Mouse (Mus musculus) embryonic stem cell, embryonic (primary cell): ENCODE data around the gene Nfix.

Source experiments
- CTCF ChIA-PET, 4 experiments: fragments of 300-600 bp in 2 of 4; fragments of 350-600 bp in 2 of 4; sonication (Branson Sonifier 250); formaldehyde crosslinking; loops; one replicate each; lab custom pipeline; 2022; ENCODE audit warnings: inconsistent platforms in 2 of 4; lab: Charles Lee
- POLR2A ChIA-PET, 4 experiments: fragments of 300-600 bp in 2 of 4; fragments of 350-600 bp in 2 of 4; sonication (Branson Sonifier 250); formaldehyde crosslinking; loops; one replicate each; lab custom pipeline; 2022; ENCODE audit warnings: antibody characterized with exemption in 4 of 4, inconsistent platforms in 1 of 4; lab: Charles Lee

Nfix gene

GRCm38 (mm10) chr8:84738266-84738665 is 61.9 kb downstream of the Nfix start:
- CTCF ChIA-PET = interaction anchor here (0.9 to 5.3 kb wide), 60 partner anchors 8 to 699 kb away, joined by 3 to 101 read pairs (median 6); partner anchors contain the start of genes G430095P16Rik (in 2 of the 4), Calr (in 1 of the 4), Dand5 (in 1 of the 4) and Gcdh (in 1 of the 4)
- POLR2A ChIA-PET = interaction anchor here (0.8 to 2.1 kb wide), 24 partner anchors 8 to 108 kb away, joined by 3 to 19 read pairs (median 4); partner anchors contain the start of genes Calr (in 1 of the 4), G430095P16Rik (in 1 of the 4) and Ier2 (in 1 of the 4)

- CTCF ChIA-PET = interaction anchor here (0.6 to 5.3 kb wide), 103 partner anchors 8 to 885 kb away, joined by 3 to 101 read pairs (median 4); partner anchors contain the start of genes Dand5 (in 2 of the 4), G430095P16Rik (in 2 of the 4), Calr (in 1 of the 4) and Gadd45gip1 (in 1 of the 4)
- POLR2A ChIA-PET = interaction anchor here (0.6 to 2.1 kb wide), 38 partner anchors 8 to 177 kb away, joined by 3 to 19 read pairs (median 4); partner anchors contain the start of genes Calr (in 2 of the 4), Farsa (in 1 of the 4), G430095P16Rik (in 1 of the 4) and Ier2 (in 1 of the 4)
Measured at GRCm38 (mm10) chr8:84737608-84738007, 62.5 kb downstream of the Nfix start.

- CTCF ChIA-PET = interaction anchor here (0.6 to 5.3 kb wide), 23 partner anchors 9 to 361 kb away, joined by 3 to 101 read pairs (median 11); partner anchors contain the start of genes G430095P16Rik (in 2 of the 4) and Gadd45gip1 (in 1 of the 4)
- POLR2A ChIA-PET = interaction anchor here in 3 of 4 experiments (0.6 to 2.0 kb wide), 21 partner anchors 8 to 300 kb away, joined by 3 to 14 read pairs (median 4); partner anchors contain the start of genes Calr (in 1 of the 3), Dand5 (in 1 of the 3), G430095P16Rik (in 1 of the 3) and Gcdh (in 1 of the 3)
Measured at GRCm38 (mm10) chr8:84736521-84736920, 63.6 kb downstream of the Nfix start.

- ChIA-PET POLR2A (interaction anchor here in 2 of 4 experiments (0.6 to 1.6 kb wide), 9 partner anchors 9 to 87 kb away, joined by 3 to 8 read pairs (median 3); partner anchors contain the start of genes Dand5 (in 1 of the 2) and G430095P16Rik (in 1 of the 2)), CTCF (interaction anchor here (0.5 to 4.6 kb wide), 17 partner anchors 9 to 540 kb away, joined by 3 to 101 read pairs (median 6); partner anchors contain the start of gene G430095P16Rik (in 1 of the 4))
Measured at GRCm38 (mm10) chr8:84735597-84735996, 64.5 kb downstream of the Nfix start.

GRCm38 (mm10) chr8:84734680-84735079 is 65.5 kb downstream of the Nfix start:
- CTCF ChIA-PET = interaction anchor here in 3 of 4 experiments (0.6 to 4.6 kb wide), 6 partner anchors 8 to 577 kb away, joined by 3 to 62 read pairs (median 4); no protein-coding TSS in a partner anchor
- POLR2A ChIA-PET = interaction anchor here in 1 of 4 experiments (1.0 to 1.3 kb wide), 2 partner anchors 13 to 16 kb away, joined by 3 read pairs; no protein-coding TSS in a partner anchor

- POLR2A ChIA-PET = no interaction called here
- CTCF ChIA-PET = interaction anchor here in 2 of 4 experiments (0.7 to 0.8 kb wide), 2 partner anchors 436 to 577 kb away, joined by 3 read pairs; no protein-coding TSS in a partner anchor
Measured at GRCm38 (mm10) chr8:84733959-84734358, 66.2 kb downstream of the Nfix start.

- ChIA-PET POLR2A (interaction anchor here in 3 of 4 experiments (0.6 to 5.3 kb wide), 6 partner anchors 9 to 171 kb away, joined by 3 to 31 read pairs (median 4); no protein-coding TSS in a partner anchor), CTCF (no interaction called here)
Measured at GRCm38 (mm10) chr8:84732996-84733395, 67.1 kb downstream of the Nfix start.

- POLR2A ChIA-PET = interaction anchor here in 3 of 4 experiments (0.6 to 5.3 kb wide), 10 partner anchors 10 to 253 kb away, joined by 3 to 31 read pairs (median 4); no protein-coding TSS in a partner anchor
Measured at GRCm38 (mm10) chr8:84732545-84732944, 67.6 kb downstream of the Nfix start.

GRCm38 (mm10) chr8:84731371-84732177 is 68.6 kb downstream of the Nfix start:
- ChIA-PET POLR2A (interaction anchor here in 3 of 4 experiments (0.5 to 5.3 kb wide), 18 partner anchors 8 to 839 kb away, joined by 3 to 31 read pairs (median 4); partner anchors contain the start of genes Calr (in 1 of the 3), Dnase2a (in 1 of the 3) and G430095P16Rik (in 1 of the 3)), CTCF (interaction anchor here in 3 of 4 experiments (0.6 to 3.1 kb wide), 8 partner anchors 8 to 84 kb away, joined by 3 to 14 read pairs (median 4); no protein-coding TSS in a partner anchor)

More at GRCm38 (mm10) chr8:84732545-84732944, 67.6 kb downstream of the Nfix start:
- CTCF ChIA-PET = interaction anchor here in 3 of 4 experiments (0.6 to 2.0 kb wide), 5 partner anchors 9 to 83 kb away, joined by 3 to 5 read pairs (median 4); no protein-coding TSS in a partner anchor

GRCm38 (mm10) chr8:84730541-84731370 is 69.4 kb downstream of the Nfix start:
- ChIA-PET POLR2A (interaction anchor here in 3 of 4 experiments (0.6 to 5.3 kb wide), 49 partner anchors 9 to 295 kb away, joined by 3 to 31 read pairs (median 4); partner anchors contain the start of genes Rad23a (in 3 of the 3), Calr (in 2 of the 3), Asna1 (in 1 of the 3) and Dand5 (in 1 of the 3)), CTCF (interaction anchor here (0.6 to 3.1 kb wide), 15 partner anchors 21 to 173 kb away, joined by 3 to 14 read pairs (median 5); partner anchors contain the start of gene Gcdh (in 1 of the 4))

GRCm38 (mm10) chr8:84729921-84730362 is 70.2 kb downstream of the Nfix start:
- ChIA-PET POLR2A (interaction anchor here in 3 of 4 experiments (0.7 to 5.3 kb wide), 53 partner anchors 7 to 296 kb away, joined by 3 to 31 read pairs (median 4); partner anchors contain the start of genes Rad23a (in 3 of the 3), Calr (in 2 of the 3), Asna1 (in 1 of the 3) and Dand5 (in 1 of the 3)), CTCF (interaction anchor here (0.6 to 3.1 kb wide), 16 partner anchors 8 to 625 kb away, joined by 3 to 14 read pairs (median 6); partner anchors contain the start of genes Dcaf15 (in 1 of the 4) and Gcdh (in 1 of the 4))

- POLR2A ChIA-PET = interaction anchor here in 3 of 4 experiments (0.5 to 5.3 kb wide), 18 partner anchors 9 to 187 kb away, joined by 3 to 31 read pairs (median 3); partner anchors contain the start of genes Calr (in 1 of the 3), Dnase2a (in 1 of the 3) and Trmt1 (in 1 of the 3)
- CTCF ChIA-PET = interaction anchor here (0.5 to 3.1 kb wide), 8 partner anchors 9 to 87 kb away, joined by 3 to 14 read pairs (median 6); no protein-coding TSS in a partner anchor
Measured at GRCm38 (mm10) chr8:84728474-84728873, 71.7 kb downstream of the Nfix start.

- POLR2A ChIA-PET = interaction anchor here (0.6 to 4.4 kb wide), 25 partner anchors 10 to 346 kb away, joined by 3 to 30 read pairs (median 5); partner anchors contain the start of genes Calr (in 2 of the 4), Dand5 (in 1 of the 4) and Dhps (in 1 of the 4)
Measured at GRCm38 (mm10) chr8:84725941-84726259, 74.2 kb downstream of the Nfix start.

GRCm38 (mm10) chr8:84725246-84725940 is 74.8 kb downstream of the Nfix start:
- CTCF ChIA-PET = interaction anchor here (0.6 to 5.3 kb wide), 26 partner anchors 10 to 311 kb away, joined by 3 to 62 read pairs (median 5); no protein-coding TSS in a partner anchor
- POLR2A ChIA-PET = interaction anchor here (0.6 to 4.4 kb wide), 33 partner anchors 11 to 347 kb away, joined by 3 to 30 read pairs (median 4); partner anchors contain the start of genes Calr (in 2 of the 4), Dand5 (in 1 of the 4) and Dhps (in 1 of the 4)

More at GRCm38 (mm10) chr8:84725941-84726259, 74.2 kb downstream of the Nfix start:
- CTCF ChIA-PET = interaction anchor here (0.6 to 5.3 kb wide), 22 partner anchors 10 to 312 kb away, joined by 3 to 62 read pairs (median 6); no protein-coding TSS in a partner anchor

GRCm38 (mm10) chr8:84724683-84725082 is 75.5 kb downstream of the Nfix start:
- ChIA-PET POLR2A (interaction anchor here in 3 of 4 experiments (0.6 to 4.4 kb wide), 25 partner anchors 11 to 440 kb away, joined by 3 to 30 read pairs (median 4); partner anchors contain the start of genes Calr (in 1 of the 3), Dhps (in 1 of the 3) and Ier2 (in 1 of the 3)), CTCF (interaction anchor here (0.6 to 5.3 kb wide), 16 partner anchors 13 to 130 kb away, joined by 3 to 62 read pairs (median 7); no protein-coding TSS in a partner anchor)
